Mouse (Mus musculus) cerebellum, adult (tissue): ENCODE results near the gene Ntrk3.

Experiments used
- ATAC-seq: cut with Nextera tagmentation; 2 replicates; pipeline ENCODE4 v1.9.2; 2017; ENCODE audit warnings: mild to moderate bottlenecking, moderate library complexity, mixed read lengths; ENCODE audit not compliant: insufficient number of reproducible peaks, low FRiP score, low TSS enrichment

Gene Ntrk3

GRCm38 (mm10) chr7:78584936-78585335, 152.9 kb downstream of the Ntrk3 start:
- no peak for ATAC-seq

GRCm38 (mm10) chr7:78584499-78584898, 153.3 kb downstream of the Ntrk3 start:
- ATAC-seq: no peak

DNA sequence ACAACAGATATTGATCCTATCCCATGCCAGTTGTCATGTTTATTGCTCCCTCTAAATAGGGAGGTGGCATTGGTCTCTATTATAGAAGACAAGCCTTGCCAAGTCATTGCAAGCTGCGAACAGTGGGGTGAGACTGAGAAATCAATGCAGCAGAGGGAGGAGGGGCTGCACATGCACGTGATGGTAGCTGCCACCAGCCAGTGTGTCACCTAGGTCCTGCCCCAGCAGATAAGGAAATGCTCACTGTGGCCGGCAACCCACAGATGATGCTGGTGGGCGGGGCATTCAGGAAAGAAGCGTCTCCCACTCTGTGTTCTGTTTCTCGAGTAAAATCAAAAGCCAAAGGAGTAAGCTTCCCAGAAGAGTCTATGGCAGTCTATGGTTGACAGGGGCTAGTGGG, 154.1 kb downstream of the Ntrk3 start:
- no peak for ATAC-seq

- ATAC-seq: no peak
Measured at GRCm38 (mm10) chr7:78581341-78581740, 156.5 kb downstream of the Ntrk3 start.

DNA sequence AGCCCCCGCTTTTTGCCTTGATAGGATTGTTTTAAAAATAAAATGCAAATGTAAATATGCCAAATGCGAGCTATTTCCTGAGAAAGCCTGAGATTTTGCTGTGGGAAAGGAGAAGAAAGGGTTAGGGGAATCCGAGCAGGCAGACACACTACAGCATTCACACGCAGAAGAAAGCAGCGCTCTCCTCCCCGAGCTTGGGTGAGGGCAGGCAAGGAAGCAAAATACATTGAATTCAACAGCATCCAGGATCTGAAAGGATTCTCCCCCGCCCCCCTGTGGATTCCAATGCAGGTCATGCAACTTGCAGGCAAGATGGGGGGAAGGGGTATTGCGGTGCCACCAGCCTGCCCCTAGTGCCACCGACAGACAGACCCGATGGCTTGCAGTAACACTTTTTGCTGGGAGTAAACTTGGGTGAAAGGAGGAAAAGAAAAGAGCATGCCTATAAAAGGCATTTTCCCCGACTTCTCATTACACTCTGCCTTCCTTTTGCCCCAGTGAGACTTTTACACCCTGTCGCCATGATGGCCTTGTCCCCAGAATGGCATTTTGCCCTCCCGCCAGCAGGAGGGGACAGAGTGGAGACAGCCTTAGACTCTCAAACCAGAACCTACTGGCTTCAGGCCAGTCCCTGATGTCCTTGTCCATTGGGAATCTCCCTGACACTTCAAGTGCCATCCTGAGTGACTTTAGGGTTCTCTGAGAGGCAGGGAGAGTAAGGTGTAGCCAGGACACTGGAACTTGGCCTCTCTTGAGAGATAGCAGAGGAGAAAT, 158.2 kb downstream of the Ntrk3 start:
- no peak for ATAC-seq

DNA sequence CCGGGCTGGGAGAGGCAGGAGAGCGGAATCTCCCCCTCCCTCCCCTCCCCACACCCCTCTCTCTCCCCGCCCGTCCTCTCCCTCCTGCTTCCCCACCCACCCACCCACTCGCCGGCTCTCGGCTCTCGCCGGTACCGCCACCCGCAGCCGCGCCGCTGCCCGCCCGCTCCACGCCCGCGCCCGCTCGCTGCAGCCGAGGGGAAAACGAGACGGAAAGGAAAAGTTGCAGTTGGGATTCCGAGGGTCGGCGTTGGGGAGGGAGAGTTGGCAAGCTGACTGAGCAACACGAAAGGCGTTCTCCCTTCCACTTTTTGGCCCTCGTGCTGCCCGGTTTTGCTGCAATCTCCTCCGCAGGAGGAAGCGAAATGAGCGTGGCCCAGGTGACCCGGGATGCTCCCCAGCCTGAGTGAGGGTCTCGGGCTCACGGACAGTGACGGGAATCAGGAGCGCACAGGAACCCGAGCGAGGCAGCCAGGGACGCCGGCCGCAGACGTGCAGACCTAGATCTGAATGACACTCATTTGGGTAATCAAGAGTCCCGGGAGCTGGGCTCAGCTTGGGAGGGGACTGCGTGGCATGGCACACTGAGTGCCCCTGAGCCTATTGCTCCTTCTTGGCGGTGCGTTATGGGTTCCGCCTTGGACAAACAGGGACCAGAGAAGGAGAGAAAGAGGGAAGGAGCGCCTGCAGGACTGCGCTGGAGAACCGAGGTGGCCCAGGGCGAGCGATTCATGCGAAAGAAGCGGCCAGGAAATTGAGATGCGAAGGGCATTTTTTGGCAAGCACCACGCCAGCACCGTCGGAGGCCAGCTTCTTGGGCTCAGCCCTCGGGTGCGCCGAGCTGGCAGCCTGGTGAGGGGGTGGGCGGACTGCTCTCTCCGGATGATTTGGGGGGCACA, 159.1 kb downstream of the Ntrk3 start:
- ATAC-seq: peak; percentile 18; the same call in 1 of the 2 replicates

DNA sequence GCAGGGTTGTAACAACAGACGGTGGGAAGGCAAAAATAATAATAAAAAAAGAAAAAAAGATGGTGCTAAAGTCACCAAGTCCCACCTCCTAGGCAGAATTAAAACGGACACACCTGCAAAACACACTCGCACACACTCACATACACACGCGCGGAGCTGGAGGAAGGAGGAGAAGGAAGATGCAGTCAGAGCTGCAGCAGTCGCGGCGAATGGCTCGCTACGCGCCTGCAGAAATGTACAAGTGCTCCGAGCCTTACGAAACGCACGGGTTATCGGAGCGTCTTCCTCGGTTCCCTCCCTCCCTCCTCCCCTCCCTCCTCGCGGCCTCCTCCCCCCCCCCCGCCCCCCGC, 159.7 kb downstream of the Ntrk3 start:
- no peak for ATAC-seq

DNA sequence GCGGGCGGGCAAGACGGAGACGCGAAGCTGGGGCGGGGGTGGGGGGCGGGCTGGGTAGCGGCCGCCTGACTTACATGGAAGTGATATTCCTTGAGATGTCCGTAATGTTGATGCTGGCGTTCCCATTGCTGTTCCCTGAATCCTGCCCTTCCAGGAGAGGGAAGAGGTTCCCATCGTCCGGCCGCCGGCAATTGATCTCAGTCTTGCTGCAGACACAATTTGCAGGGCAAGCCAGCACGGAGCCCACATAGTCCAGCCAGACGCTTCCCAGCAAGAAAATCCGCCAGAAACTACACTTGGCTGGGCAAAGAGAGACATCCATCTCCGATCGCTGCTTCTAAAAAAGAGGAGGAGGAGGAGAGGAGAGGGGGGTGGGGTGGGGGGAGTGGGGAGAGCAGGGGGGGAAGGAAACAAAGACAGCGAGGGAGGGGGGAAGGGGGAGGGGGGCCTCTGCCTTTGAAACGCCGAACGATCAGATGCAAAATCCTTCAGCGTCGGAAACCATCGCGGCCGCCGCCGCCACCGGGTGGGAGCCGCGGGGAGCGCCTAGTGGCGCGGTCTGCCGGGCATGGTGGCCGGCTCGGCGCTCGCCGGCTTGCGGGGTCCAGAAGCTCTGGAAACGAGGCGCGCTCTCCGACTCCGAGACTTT, 160.2 kb downstream of the Ntrk3 start:
- ATAC-seq: no peak

DNA sequence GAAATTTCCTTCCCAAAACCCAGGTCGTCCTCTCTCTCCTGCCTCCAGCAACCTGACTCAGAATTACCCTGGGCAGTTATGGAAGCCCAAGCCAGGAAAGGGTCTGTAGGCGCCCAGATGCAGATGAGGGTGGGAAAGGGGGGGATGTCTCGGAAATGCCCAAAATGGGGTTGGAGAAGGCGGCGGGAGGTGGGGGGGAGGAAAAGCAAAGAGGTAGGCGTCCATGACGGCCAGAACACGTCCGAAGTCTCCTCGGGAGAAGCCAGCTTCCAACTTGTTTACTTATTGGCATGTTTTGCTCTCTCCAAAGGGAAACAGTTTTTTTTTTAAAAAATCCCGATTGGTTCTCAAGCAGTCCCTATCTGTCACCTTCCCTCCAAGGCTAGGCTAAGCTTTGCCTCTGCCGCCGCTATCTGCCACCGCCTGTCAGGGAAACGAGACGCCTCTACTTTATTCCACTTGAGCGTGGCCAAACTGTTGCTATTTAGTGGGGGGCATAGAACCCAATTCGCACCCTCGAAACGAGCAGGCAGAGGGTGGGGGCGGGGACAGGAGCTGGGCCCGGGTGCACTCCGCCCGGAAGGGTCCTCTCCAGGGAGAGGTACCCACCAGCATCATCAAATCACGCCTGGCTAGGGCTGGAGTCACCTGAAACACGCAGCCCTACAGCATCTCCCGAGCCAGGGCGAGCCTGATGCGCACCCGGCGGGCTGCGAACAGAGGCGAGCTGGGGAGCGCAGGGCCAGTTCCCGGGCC, 160.9 kb downstream of the Ntrk3 start:
- 0 out of 2 replicates have a peak, but pooled peaks have one; percentile 5 for ATAC-seq

DNA sequence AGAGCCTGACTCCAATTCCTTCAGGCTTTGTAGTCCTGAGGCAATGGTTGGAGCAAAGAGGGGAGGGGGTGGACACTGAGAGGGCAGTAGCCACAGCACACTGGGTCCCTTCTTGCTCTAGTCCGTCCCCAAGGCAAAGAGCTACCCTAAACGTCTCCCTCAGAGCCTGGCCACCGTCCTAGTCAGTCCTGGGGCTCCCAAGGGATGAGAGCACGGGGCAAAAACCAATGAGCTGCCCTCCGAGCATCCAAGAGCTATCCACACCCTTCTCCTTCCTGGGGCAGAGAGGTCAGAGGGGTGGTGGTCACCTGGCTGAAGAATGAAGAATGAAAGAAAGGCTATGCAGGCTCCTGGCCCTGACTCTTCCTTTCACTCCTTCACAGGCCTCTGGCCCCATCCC, 161.6 kb downstream of the Ntrk3 start:
- ATAC-seq: no peak

GRCm38 (mm10) chr7:78575556-78575955, 162.3 kb downstream of the Ntrk3 start:
- no peak for ATAC-seq

GRCm38 (mm10) chr7:78571196-78571595, 166.6 kb downstream of the Ntrk3 start:
- no peak for ATAC-seq

GRCm38 (mm10) chr7:78569255-78569618, 168.6 kb downstream of the Ntrk3 start:
- 0 out of 2 replicates have a peak, but pooled peaks have one; percentile 5 for ATAC-seq

GRCm38 (mm10) chr7:78568411-78569254, 169.2 kb downstream of the Ntrk3 start:
- ATAC-seq: peak; percentile 81

GRCm38 (mm10) chr7:78566617-78567016, 171.2 kb downstream of the Ntrk3 start:
- ATAC-seq: no peak

- no peak for ATAC-seq
Measured at GRCm38 (mm10) chr7:78565386-78565785, 172.4 kb downstream of the Ntrk3 start.

DNA sequence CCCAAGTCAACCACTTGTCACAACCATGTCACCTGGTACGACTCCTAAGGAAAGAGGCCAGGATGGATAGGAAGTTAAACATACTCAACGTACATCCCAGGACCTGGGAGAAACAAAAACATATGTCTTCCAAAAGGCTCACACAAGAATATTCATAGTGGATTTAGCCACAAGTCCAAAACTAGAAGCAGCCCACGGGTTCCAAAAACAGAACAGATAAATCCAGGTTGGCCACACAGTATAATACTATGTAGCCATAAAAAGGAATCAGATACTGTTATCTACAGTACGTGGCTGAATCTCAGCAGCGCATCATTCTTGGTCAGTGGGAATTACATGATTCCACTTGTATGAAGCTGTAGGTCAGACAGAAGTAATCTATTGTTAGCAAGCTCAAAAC, 179.3 kb downstream of the Ntrk3 start:
- no peak for ATAC-seq

GRCm38 (mm10) chr7:78555532-78555931, 182.3 kb downstream of the Ntrk3 start:
- no peak for ATAC-seq

DNA sequence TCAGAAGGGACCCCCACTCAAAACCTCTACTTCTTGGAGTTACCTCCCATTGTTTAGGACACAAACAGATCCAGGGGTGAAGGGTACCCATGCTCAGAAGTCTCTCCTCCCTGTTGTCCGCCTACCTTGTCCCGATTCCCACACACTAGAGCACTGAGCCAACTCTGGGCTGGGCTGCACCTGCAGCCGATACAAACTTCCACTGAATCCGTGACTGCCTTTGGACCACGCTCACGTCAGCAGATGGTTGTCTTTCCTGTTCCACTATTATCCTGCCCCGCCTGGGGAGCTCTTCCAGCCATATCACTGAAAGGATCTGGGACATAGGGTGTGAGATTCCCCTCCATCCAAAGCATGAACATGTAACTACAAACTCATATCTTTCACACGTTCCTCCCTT, 188.4 kb downstream of the Ntrk3 start:
- ATAC-seq: peak; percentile 90
